Mouse (Mus musculus) bone marrow, adult 2 months (tissue): ENCODE measurements around the gene Zdhhc16.

Experiments
- CTCF ChIP-seq: fragments of 200-500 bp; IDR thresholded peaks from 2 replicates; pipeline ENCODE4 v1.5.1; 2011; ENCODE audit warnings: low read length, control low read depth; ENCODE audit not compliant: control insufficient read depth, insufficient read depth
- POLR2A ChIP-seq: fragments of 200-500 bp; IDR thresholded peaks from 2 replicates; pipeline ENCODE4 v1.6.1; 2011; ENCODE audit warnings: low read depth, mild to moderate bottlenecking, control low read depth, low read length, borderline replicate concordance; ENCODE audit not compliant: control insufficient read depth

- TF ChIP-seq POLR2A (no peak), CTCF (no peak)
These were observed 32.7 kb upstream of the Zdhhc16 start for GRCm38 (mm10) chr19:41900495-41901090.
